Mouse (Mus musculus): ENCODE data around the gene Oca2. TPM values are rescaled to one million over a fixed set of nuclear protein-coding genes. Genes with fewer than 3 reads are reported as not detected.

The Oca2 gene
- total and polyA plus RNA-seq, 3 experiments: not detected

- TF ChIP-seq EP300 (IDR thresholded peaks at IDR 0.05; ENCODE audit: insufficient read depth, low read depth, low read length) (no peak), CTCF (IDR thresholded peaks at IDR 0.05) (no peak), POLR2A (IDR thresholded peaks at IDR 0.05; ENCODE audit: insufficient read depth, low read depth, low read length) (no peak)
- no peak for DNase-seq
- intact Hi-C loops (cut with DNase I): no loop called here
- Histone ChIP-seq H3K79me2 (replicated peaks; ENCODE audit: control insufficient read depth, insufficient read depth, low read length) (no peaks in the 10 kb centered on the region), H3K9ac (ENCODE audit: low read depth, low read length) (no peak overlapping the region), H3K27me3 (ENCODE audit: control insufficient read depth, insufficient read depth, low read length) (no peaks in the 10 kb centered on the region), H3K4me3 (no peak overlapping the region), H3K27ac (no peak overlapping the region), H3K36me3 (ENCODE audit: control insufficient read depth, insufficient read depth, low read length) (no peaks in the 10 kb centered on the region), H3K4me1 (ENCODE audit: control insufficient read depth, insufficient read depth, low read length) (no peaks in the 10 kb centered on the region)
- whole genome bisulfite sequencing: 68% methylated on average over 2 of the region's 2 CpGs
These were observed 37.9 kb downstream of the Oca2 start for GRCm38 (mm10) chr7:56277506-56277905.

- Histone ChIP-seq H3K4me1 (ENCODE audit: control insufficient read depth, insufficient read depth, low read length) (no peaks in the 10 kb centered on the region), H3K4me3 (no peak overlapping the region), H3K27ac (no peak overlapping the region), H3K36me3 (ENCODE audit: control insufficient read depth, insufficient read depth, low read length) (no peaks in the 10 kb centered on the region), H3K79me2 (replicated peaks; ENCODE audit: control insufficient read depth, insufficient read depth, low read length) (no peaks in the 10 kb centered on the region), H3K27me3 (ENCODE audit: control insufficient read depth, insufficient read depth, low read length) (no peaks in the 10 kb centered on the region), H3K9ac (ENCODE audit: low read depth, low read length) (no peak overlapping the region)
- TF ChIP-seq EP300 (IDR thresholded peaks at IDR 0.05; ENCODE audit: insufficient read depth, low read depth, low read length): no peak
- peak; percentile 84 for TF ChIP-seq CTCF (IDR thresholded peaks at IDR 0.05)
- peak in 1 of 2 experiments; percentile 18 for DNase-seq
- WGBS: 43% methylated on average over 6 of the region's 6 CpGs
- intact Hi-C loops (cut with DNase I): loop anchor here (2.0 to 5.0 kb wide), 2 partner anchors 169 to 1181 kb away; no protein-coding TSS in a partner anchor
These were observed 52.0 kb downstream of the Oca2 start for GRCm38 (mm10) chr7:56291468-56292115.

DNA sequence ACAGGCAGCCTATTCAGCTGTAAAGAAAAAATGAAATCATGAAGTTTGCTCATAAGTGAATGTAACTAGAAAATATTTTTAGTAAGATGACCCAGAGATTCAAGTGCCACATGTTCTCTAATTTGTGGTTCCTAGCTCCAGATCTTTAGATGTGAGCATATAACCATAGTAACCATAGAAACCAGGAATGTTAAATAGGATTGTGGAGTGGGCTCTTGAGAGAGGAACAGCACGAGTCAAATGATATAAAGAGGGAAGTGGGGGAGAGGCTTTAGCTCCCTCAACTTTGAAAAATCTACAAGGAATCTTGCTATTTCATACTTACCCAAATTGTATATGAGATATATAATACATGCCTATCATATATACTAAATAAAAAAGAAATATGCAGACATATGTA is 64.8 kb downstream of the Oca2 start:
- Histone ChIP-seq H3K4me3 (no peak overlapping the region), H3K36me3 (ENCODE audit: control insufficient read depth, insufficient read depth, low read length) (no peaks in the 10 kb centered on the region), H3K27me3 (ENCODE audit: control insufficient read depth, insufficient read depth, low read length) (no peaks in the 10 kb centered on the region), H3K27ac (no peak overlapping the region), H3K79me2 (replicated peaks; ENCODE audit: control insufficient read depth, insufficient read depth, low read length) (no peaks in the 10 kb centered on the region), H3K4me1 (ENCODE audit: control insufficient read depth, insufficient read depth, low read length) (no peaks in the 10 kb centered on the region), H3K9ac (ENCODE audit: low read depth, low read length) (no peak overlapping the region)
- intact Hi-C loops (cut with DNase I): no loop called here
- WGBS: 21% methylated on average over 1 of the region's 1 CpGs
- no peak for DNase-seq
- TF ChIP-seq EP300 (IDR thresholded peaks at IDR 0.05; ENCODE audit: insufficient read depth, low read depth, low read length) (no peak), CTCF (IDR thresholded peaks at IDR 0.05) (no peak), POLR2A (IDR thresholded peaks at IDR 0.05; ENCODE audit: insufficient read depth, low read depth, low read length) (no peak)

DNA sequence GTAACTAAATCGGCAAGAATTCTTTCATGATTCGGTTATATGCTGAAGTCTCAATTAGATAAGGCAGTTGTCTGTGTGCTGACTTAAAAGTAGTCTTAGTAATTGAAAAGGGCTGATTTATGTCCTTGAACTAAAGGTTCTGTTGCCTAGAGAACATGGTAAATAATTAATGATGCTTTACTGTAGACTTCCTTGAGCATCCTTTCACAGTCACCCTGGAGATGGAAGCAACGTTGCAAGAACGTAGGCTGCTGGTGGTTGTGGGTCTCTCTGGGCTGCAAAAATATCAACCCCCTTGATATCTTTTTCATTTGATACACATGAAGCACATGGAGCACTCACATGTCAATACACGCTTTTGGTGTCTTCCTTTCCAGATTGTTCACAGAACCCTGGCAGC is 74.8 kb downstream of the Oca2 start:
- WGBS: 84% methylated on average over 5 of the region's 5 CpGs
- H3K4me1 ChIP-seq (ENCODE audit: control insufficient read depth, insufficient read depth, low read length): no peaks in the 10 kb centered on the region
- H3K27ac ChIP-seq: no peak overlapping the region
- no peaks in the 10 kb centered on the region for H3K79me2 ChIP-seq (replicated peaks; ENCODE audit: control insufficient read depth, insufficient read depth, low read length)
- H3K27me3 ChIP-seq (ENCODE audit: control insufficient read depth, insufficient read depth, low read length): no peaks in the 10 kb centered on the region
- intact Hi-C loops (cut with DNase I): no loop called here
- H3K9ac ChIP-seq (ENCODE audit: low read depth, low read length): no peak overlapping the region
- DNase-seq: no peak
- no peak for TF ChIP-seq EP300 (IDR thresholded peaks at IDR 0.05; ENCODE audit: insufficient read depth, low read depth, low read length)
- H3K4me3 ChIP-seq: no peak overlapping the region
- H3K36me3 ChIP-seq (ENCODE audit: control insufficient read depth, insufficient read depth, low read length): no peaks in the 10 kb centered on the region

DNA sequence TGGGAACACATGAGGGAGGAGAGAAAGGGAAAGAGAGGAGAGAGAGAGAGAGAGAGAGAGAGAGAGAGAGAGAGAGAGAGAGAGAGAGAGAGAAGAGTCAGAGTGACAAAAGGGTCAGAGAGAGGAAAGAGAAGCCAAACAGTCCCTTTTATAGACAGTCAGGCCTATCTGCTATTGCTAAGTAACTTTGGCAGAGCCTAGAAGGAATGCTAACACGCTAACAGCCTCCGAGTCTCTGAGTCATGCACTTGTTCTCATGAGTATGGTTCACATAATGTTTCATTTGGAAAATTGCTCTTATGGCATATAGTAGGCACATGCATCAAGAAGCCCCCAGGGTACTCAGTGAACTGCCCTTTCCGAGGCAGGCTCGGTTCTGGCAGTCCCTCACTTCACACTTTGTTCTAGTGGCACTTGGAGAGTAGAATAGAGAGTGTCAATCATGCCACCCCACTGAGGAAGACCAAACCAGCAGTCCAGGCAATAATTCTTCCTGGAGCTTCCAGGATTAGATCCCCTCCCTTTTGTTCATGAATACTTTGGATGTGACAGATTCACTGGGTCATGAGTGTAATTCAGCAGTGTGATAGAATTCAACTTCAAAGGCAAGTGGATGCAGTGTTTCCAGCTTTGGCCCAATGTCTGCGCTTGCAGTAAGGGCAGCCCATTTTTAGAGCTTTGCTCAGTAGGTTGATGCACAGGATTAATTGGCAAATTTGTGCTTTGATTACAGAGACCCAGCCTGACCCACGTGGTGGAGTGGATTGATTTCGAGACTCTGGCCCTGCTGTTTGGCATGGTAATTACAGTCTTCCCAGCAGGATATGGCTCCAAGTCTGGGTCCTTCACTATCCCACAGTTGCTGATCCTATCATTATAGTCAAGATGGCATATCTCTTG is 76.3 kb downstream of the Oca2 start:
- Histone ChIP-seq H3K4me3 (no peak overlapping the region), H3K9ac (ENCODE audit: low read depth, low read length) (no peak overlapping the region), H3K36me3 (ENCODE audit: control insufficient read depth, insufficient read depth, low read length) (no peaks in the 10 kb centered on the region), H3K27me3 (ENCODE audit: control insufficient read depth, insufficient read depth, low read length) (no peaks in the 10 kb centered on the region), H3K79me2 (replicated peaks; ENCODE audit: control insufficient read depth, insufficient read depth, low read length) (no peaks in the 10 kb centered on the region), H3K4me1 (ENCODE audit: control insufficient read depth, insufficient read depth, low read length) (no peaks in the 10 kb centered on the region), H3K27ac (no peak overlapping the region)
- intact Hi-C loops (cut with DNase I): no loop called here
- 60% methylated on average over 7 of the region's 7 CpGs for WGBS
- DNase-seq: no peak
- TF ChIP-seq POLR2A (IDR thresholded peaks at IDR 0.05; ENCODE audit: insufficient read depth, low read depth, low read length): no peak
- TF ChIP-seq CTCF (IDR thresholded peaks at IDR 0.05): no peak
- no peak for TF ChIP-seq EP300 (IDR thresholded peaks at IDR 0.05; ENCODE audit: insufficient read depth, low read depth, low read length)

DNA sequence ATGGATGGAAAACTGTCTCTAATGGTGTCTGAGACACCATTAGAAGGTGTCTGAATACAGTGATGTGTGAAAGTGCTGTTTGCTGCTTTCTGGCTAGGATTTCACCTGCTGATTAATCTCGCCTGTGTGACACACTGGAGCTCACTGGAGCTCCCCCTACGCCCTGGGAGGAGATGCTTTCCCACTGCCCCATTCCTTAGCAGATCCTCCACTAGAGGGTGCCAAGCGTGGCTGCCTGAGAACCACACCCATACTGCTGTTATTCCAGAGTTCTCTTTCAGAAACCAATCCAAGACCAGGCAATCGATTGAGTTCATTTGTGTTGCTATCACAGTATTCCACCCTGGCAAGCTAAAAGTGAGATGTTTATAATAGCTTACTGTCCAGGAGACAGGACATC is 88.2 kb downstream of the Oca2 start:
- no peaks in the 10 kb centered on the region for H3K79me2 ChIP-seq (replicated peaks; ENCODE audit: control insufficient read depth, insufficient read depth, low read length)
- TF ChIP-seq EP300 (IDR thresholded peaks at IDR 0.05; ENCODE audit: insufficient read depth, low read depth, low read length) (no peak), CTCF (IDR thresholded peaks at IDR 0.05) (peak; percentile 44), POLR2A (IDR thresholded peaks at IDR 0.05; ENCODE audit: insufficient read depth, low read depth, low read length) (no peak)
- H3K4me1 ChIP-seq (ENCODE audit: control insufficient read depth, insufficient read depth, low read length): no peaks in the 10 kb centered on the region
- H3K27ac ChIP-seq: no peak overlapping the region
- no peak for DNase-seq
- no peaks in the 10 kb centered on the region for H3K36me3 ChIP-seq (ENCODE audit: control insufficient read depth, insufficient read depth, low read length)
- intact Hi-C loops (cut with DNase I): no loop called here
- H3K27me3 ChIP-seq (ENCODE audit: control insufficient read depth, insufficient read depth, low read length): no peaks in the 10 kb centered on the region
- no peak overlapping the region for H3K4me3 ChIP-seq
- H3K9ac ChIP-seq (ENCODE audit: low read depth, low read length): no peak overlapping the region
- 36% methylated on average over 4 of the region's 4 CpGs for WGBS

All from heart, adult 2 months (tissue).